Comparison of ENCODE assay signal across 8 mouse cellular contexts in genomic region chr7:44589149-44589548, GRCm38 (mm10). TPM values are rescaled to one million over a fixed set of nuclear protein-coding genes. Genes with fewer than 3 reads are reported as not detected.
DNase-seq lines count a peak whose midpoint lies in the region; ATAC-seq and TF ChIP-seq lines count a peak whose summit lies in the region.

No protein-coding gene starts in this region.

- TF ChIP-seq CTCF in forebrain, postnatal 0 days (IDR thresholded peaks at IDR 0.05; ENCODE audit: low read depth): peak; percentile 32

- peak; percentile 97 for DNase-seq in R1 (ENCODE audit: low read depth, low spot score)
- DNase-seq in cerebellum, adult 11 months: peak; percentile 97
- DNase-seq in forebrain, postnatal 0 days: peak; percentile 81
- peak; percentile 54 to 63 for DNase-seq in layer of hippocampus, postnatal 25 days (ENCODE audit: extremely low spot score in 1 of 2, low spot score in 1 of 2)
- peak; percentile 91 for DNase-seq in lung, postnatal 25 days (ENCODE audit: low spot score)
- DNase-seq in retina, postnatal 7 days (ENCODE audit: low read depth, low spot score): peak; percentile 66

- WGBS in forebrain, postnatal 0 days: 1% methylated on average over 28 of the region's 33 CpGs
- under 1% methylated on average over 32 of the region's 33 CpGs for WGBS in hindbrain, embryonic 12.5 days

- H3K4me3 ChIP-seq in forebrain, postnatal 0 days (ENCODE audit: low read depth, low read length): peak overlapping the region; percentile 47
- H3K4me3 ChIP-seq in hindbrain, embryonic 12.5 days: peak overlapping the region; percentile 73

- peak overlapping the region; percentile 53 for H3K9ac ChIP-seq in forebrain, postnatal 0 days
- peak overlapping the region; percentile 65 for H3K9ac ChIP-seq in hindbrain, embryonic 12.5 days

- peaks cover 30% of the 10 kb centered on the region; the same call in 1 of the 2 replicates for H3K4me1 ChIP-seq in forebrain, postnatal 0 days (ENCODE audit: insufficient read depth)
- peaks cover 60% of the 10 kb centered on the region for H3K4me1 ChIP-seq in hindbrain, embryonic 12.5 days

- peaks cover 17% of the 10 kb centered on the region for H3K27me3 ChIP-seq in forebrain, postnatal 0 days (ENCODE audit: insufficient read depth, low read length)
- H3K27me3 ChIP-seq in hindbrain, embryonic 12.5 days: peaks cover 58% of the 10 kb centered on the region

- H3K27ac ChIP-seq in forebrain, postnatal 0 days (ENCODE audit: low read depth, low read length): peak overlapping the region; percentile 57
- peak overlapping the region; percentile 57 for H3K27ac ChIP-seq in hindbrain, embryonic 12.5 days

- no peaks in the 10 kb centered on the region for H3K9me3 ChIP-seq in forebrain, postnatal 0 days (ENCODE audit: low read length)
- H3K9me3 ChIP-seq in hindbrain, embryonic 12.5 days (replicated peaks): no peaks in the 10 kb centered on the region

- peak; percentile 10; the same call in 1 of the 2 replicates for ATAC-seq in forebrain, postnatal 0 days
- ATAC-seq in hindbrain, embryonic 12.5 days (ENCODE audit: low FRiP score): peak; percentile 14; the same call in 1 of the 2 replicates
- ATAC-seq in inflammation-experienced regulatory T-cells, adult 6 months: no peak

- peak overlapping the region; percentile 97 for H3K4me2 ChIP-seq in forebrain, postnatal 0 days (ENCODE audit: low read depth)
- peak overlapping the region; percentile 98 for H3K4me2 ChIP-seq in hindbrain, embryonic 12.5 days (replicated peaks)

- H3K36me3 ChIP-seq in forebrain, postnatal 0 days (ENCODE audit: insufficient read depth): no peaks in the 10 kb centered on the region
- no peaks in the 10 kb centered on the region for H3K36me3 ChIP-seq in hindbrain, embryonic 12.5 days

RNA-seq across cellular contexts. Expression of gene Kcnc3, which starts 1.3 kb away (rescaled TPM):
- total RNA-seq in forebrain, postnatal 0 days (2014; rRNA removed): 6.0 and 8.6 TPM in 2 replicates
- 4.2 and 5.2 TPM in 2 replicates for polyA plus RNA-seq in forebrain, postnatal 0 days (2015; fragmentation: Nextera tagmentation; extraction: Ambion mirVana)
- 3.4 and 3.8 TPM in 2 replicates for polyA plus RNA-seq in hindbrain, embryonic 12.5 days (2016; fragmentation: Nextera tagmentation; extraction: Ambion mirVana)
- 100 to 1,000 TPM; 167 to 190 TPM for total RNA-seq in layer of hippocampus, postnatal 25 days (2021)
- not detected for polyA plus RNA-seq in inflammation-experienced regulatory T-cells, adult 6 months (2017; shearing (Covaris generic))

RNA-seq across cellular contexts. Expression of gene Napsa, which starts 17.0 kb away (rescaled TPM):
- 0.08 and 0.24 TPM in 2 replicates for total RNA-seq in forebrain, postnatal 0 days (2014; rRNA removed)
- polyA plus RNA-seq in forebrain, postnatal 0 days (2015; fragmentation: Nextera tagmentation; extraction: Ambion mirVana): 0.35 and 0.71 TPM in 2 replicates
- polyA plus RNA-seq in hindbrain, embryonic 12.5 days (2016; fragmentation: Nextera tagmentation; extraction: Ambion mirVana): 0.87 and 1.2 TPM in 2 replicates
- total RNA-seq in layer of hippocampus, postnatal 25 days (2021): not detected
- 1 to 10 TPM; 1.3 to 7.7 (median 3.2) TPM for polyA plus RNA-seq in inflammation-experienced regulatory T-cells, adult 6 months (2017; shearing (Covaris generic))

RNA-seq across cellular contexts. Expression of gene Nr1h2, which starts 35.4 kb away (rescaled TPM):
- total RNA-seq in forebrain, postnatal 0 days (2014; rRNA removed): 44.1 and 45.9 TPM in 2 replicates
- polyA plus RNA-seq in forebrain, postnatal 0 days (2015; fragmentation: Nextera tagmentation; extraction: Ambion mirVana): 49.9 and 51.1 TPM in 2 replicates
- 71.5 and 75.8 TPM in 2 replicates for polyA plus RNA-seq in hindbrain, embryonic 12.5 days (2016; fragmentation: Nextera tagmentation; extraction: Ambion mirVana)
- total RNA-seq in layer of hippocampus, postnatal 25 days (2021): 10 to 100 TPM; 60.6 to 66.3 TPM
- polyA plus RNA-seq in inflammation-experienced regulatory T-cells, adult 6 months (2017; shearing (Covaris generic)): 10 to 100 TPM; 43.0 to 52.2 (median 49.9) TPM

RNA-seq across cellular contexts. Expression of gene Pold1, which starts 40.5 kb away (rescaled TPM):
- 14.1 and 16.2 TPM in 2 replicates for total RNA-seq in forebrain, postnatal 0 days (2014; rRNA removed)
- 14.2 and 14.3 TPM in 2 replicates for polyA plus RNA-seq in forebrain, postnatal 0 days (2015; fragmentation: Nextera tagmentation; extraction: Ambion mirVana)
- polyA plus RNA-seq in hindbrain, embryonic 12.5 days (2016; fragmentation: Nextera tagmentation; extraction: Ambion mirVana): 72.1 and 73.5 TPM in 2 replicates
- total RNA-seq in layer of hippocampus, postnatal 25 days (2021): 1 to 10 TPM; 7.3 to 8.9 TPM
- 10 to 100 TPM; 21.0 to 32.4 (median 21.4) TPM for polyA plus RNA-seq in inflammation-experienced regulatory T-cells, adult 6 months (2017; shearing (Covaris generic))

RNA-seq across cellular contexts. Expression of gene Spib, which starts 57.3 kb away (rescaled TPM):
- 0.05 TPM in 1 of 2 replicates, not detected in the other for total RNA-seq in forebrain, postnatal 0 days (2014; rRNA removed)
- not detected in 2 replicates for polyA plus RNA-seq in forebrain, postnatal 0 days (2015; fragmentation: Nextera tagmentation; extraction: Ambion mirVana)
- 0.08 and 0.10 TPM in 2 replicates for polyA plus RNA-seq in hindbrain, embryonic 12.5 days (2016; fragmentation: Nextera tagmentation; extraction: Ambion mirVana)
- under 1 TPM; 0.12 TPM for total RNA-seq in layer of hippocampus, postnatal 25 days (2021)
- 1 to 10 TPM in 1 of 3 experiments, under 1 TPM in 2; 0.17 to 2.1 (median 0.86) TPM for polyA plus RNA-seq in inflammation-experienced regulatory T-cells, adult 6 months (2017; shearing (Covaris generic))
